Mouse (Mus musculus) hindbrain, embryonic 16.5 days (tissue): ENCODE results near the gene Hamp. TPM values are rescaled to one million over a fixed set of nuclear protein-coding genes. Genes with fewer than 3 reads are reported as not detected.

Experiments used
- ATAC-seq: fragments of 200-750 bp; cut with Nextera tagmentation; 2 replicates; pipeline ENCODE4 v1.8.0; 2017; ENCODE audit warnings: moderate TSS enrichment, moderate library complexity
- H3K27ac ChIP-seq: fragments of 300-500 bp; sonication (generic); 2 replicates; pipeline ENCODE4 v1.5.1; 2014; ENCODE audit warnings: low read depth, mild to moderate bottlenecking, control low read depth, low read length, moderate library complexity
- H3K27me3 ChIP-seq: fragments of 300-500 bp; sonication (generic); replicated peaks from 2 replicates; pipeline ENCODE4 v1.6.1; 2014; ENCODE audit warnings: low read length; ENCODE audit not compliant: control insufficient read depth, insufficient read depth
- H3K36me3 ChIP-seq: fragments of 300-500 bp; sonication (generic); 2 replicates; pipeline ENCODE4 v1.6.1; 2014; ENCODE audit warnings: mild to moderate bottlenecking, low read length, moderate library complexity, mixed read lengths; ENCODE audit not compliant: control insufficient read depth, insufficient read depth
- H3K4me1 ChIP-seq: fragments of 300-500 bp; sonication (generic); 2 replicates; pipeline ENCODE4 v1.6.1; 2014; ENCODE audit warnings: low read depth, low read length; ENCODE audit not compliant: control insufficient read depth, insufficient read depth
- H3K4me2 ChIP-seq: fragments of 300-500 bp; sonication (generic); 2 replicates; pipeline ENCODE4 v1.6.1; 2014; ENCODE audit warnings: mild to moderate bottlenecking, low read length, control low read depth, moderate library complexity
- H3K4me3 ChIP-seq: fragments of 300-500 bp; sonication (generic); 2 replicates; pipeline ENCODE4 v1.5.1; 2014; ENCODE audit warnings: mild to moderate bottlenecking, low read length, control low read depth, moderate library complexity
- H3K9ac ChIP-seq: fragments of 300-500 bp; sonication (generic); 2 replicates; pipeline ENCODE4 v1.6.1; 2014; ENCODE audit warnings: low read depth, mild to moderate bottlenecking, control low read depth, low read length, moderate library complexity
- H3K9me3 ChIP-seq: fragments of 300-500 bp; sonication (generic); 2 replicates; pipeline ENCODE4 v1.6.1; 2014; ENCODE audit warnings: mild to moderate bottlenecking, low read length, moderate library complexity; ENCODE audit not compliant: control insufficient read depth
- WGBS: fragments of 180-500 bp; shearing (Covaris S2); extraction: QIAGEN DNeasy Blood & Tissue Kit; methylation state at CpG from one replicate; pipeline ENCODE4 v1.1.7; 2014; 5-methylcytosine and 5-hydroxymethylcytosine counted together
- polyA plus RNA-seq: library from polyadenylated mRNA; unstranded; fragments of >200 nt; fragmentation: Nextera tagmentation; extraction: Ambion mirVana; gene quantifications from 2 replicates; pipeline ENCODE4 v1.2.1, GENCODE M21; 2015

Hamp gene
- polyA plus RNA-seq, 1 experiment from 2014 or later, result not detected

GRCm38 (mm10) chr7:30971901-30972300 lies 28.1 kb upstream of the Hamp start:
- peaks cover 13% of the 10 kb centered on the region for H3K27me3 ChIP-seq
- ATAC-seq, result no peak
- peak overlapping the region; percentile 7; the same call in 1 of the 2 replicates for H3K4me2 ChIP-seq
- H3K9ac ChIP-seq, result no peak overlapping the region
- H3K36me3 ChIP-seq, result no peaks in the 10 kb centered on the region
- no peak overlapping the region for H3K27ac ChIP-seq
- peaks cover 6% of the 10 kb centered on the region; the same call in 1 of the 2 replicates for H3K4me1 ChIP-seq
- WGBS, result 91% methylated on average over 15 of the region's 15 CpGs
- no peaks in the 10 kb centered on the region for H3K9me3 ChIP-seq
- no peak overlapping the region for H3K4me3 ChIP-seq

- Histone ChIP-seq H3K27me3 (peaks cover 13% of the 10 kb centered on the region), H3K36me3 (no peaks in the 10 kb centered on the region), H3K27ac (no peak overlapping the region), H3K9ac (no peak overlapping the region), H3K4me1 (peaks cover 6% of the 10 kb centered on the region; the same call in 1 of the 2 replicates), H3K4me2 (no peak overlapping the region), H3K9me3 (no peaks in the 10 kb centered on the region), H3K4me3 (no peak overlapping the region)
- ATAC-seq, result no peak; the same call in 1 of the 2 replicates
- WGBS, result 88% methylated on average over 4 of the region's 4 CpGs
These were observed 25.3 kb upstream of the Hamp start for GRCm38 (mm10) chr7:30969174-30969573.

DNA sequence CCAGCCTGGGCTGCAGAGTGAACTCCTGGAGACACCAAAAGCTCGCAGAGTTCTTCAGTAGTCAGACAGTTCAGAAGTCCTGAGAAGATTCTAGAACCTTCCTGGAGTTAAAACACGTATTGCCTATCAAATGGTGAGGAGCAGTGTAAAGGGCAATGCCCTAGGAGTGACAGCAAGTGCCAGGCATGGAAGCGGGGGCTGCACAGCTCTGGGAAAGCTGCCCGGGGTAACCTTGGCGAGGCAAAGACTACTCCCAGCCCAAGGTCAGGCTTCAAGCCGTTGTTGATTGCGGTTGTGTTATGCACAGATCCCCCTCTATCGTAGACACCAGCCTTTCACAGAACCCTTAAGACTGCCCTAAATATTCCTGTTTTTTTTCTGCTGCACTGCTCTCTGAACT lies 24.8 kb upstream of the Hamp start:
- WGBS, result 91% methylated on average over 8 of the region's 8 CpGs
- no peak overlapping the region for H3K4me2 ChIP-seq
- no peaks in the 10 kb centered on the region for H3K36me3 ChIP-seq
- H3K27ac ChIP-seq, result no peak overlapping the region
- peaks cover 5% of the 10 kb centered on the region; the same call in 1 of the 2 replicates for H3K4me1 ChIP-seq
- peaks cover 12% of the 10 kb centered on the region for H3K27me3 ChIP-seq
- no peaks in the 10 kb centered on the region for H3K9me3 ChIP-seq
- no peak overlapping the region for H3K4me3 ChIP-seq
- ATAC-seq, result no peak
- H3K9ac ChIP-seq, result no peak overlapping the region

GRCm38 (mm10) chr7:30966657-30967056 lies 22.8 kb upstream of the Hamp start:
- Histone ChIP-seq H3K36me3 (no peaks in the 10 kb centered on the region), H3K9ac (no peak overlapping the region), H3K4me3 (no peak overlapping the region), H3K4me2 (no peak overlapping the region), H3K27me3 (no peaks in the 10 kb centered on the region; the same call in 1 of the 2 replicates), H3K27ac (no peak overlapping the region), H3K9me3 (no peaks in the 10 kb centered on the region), H3K4me1 (no peaks in the 10 kb centered on the region)
- 90% methylated on average over 3 of the region's 3 CpGs for WGBS
- ATAC-seq, result no peak

DNA sequence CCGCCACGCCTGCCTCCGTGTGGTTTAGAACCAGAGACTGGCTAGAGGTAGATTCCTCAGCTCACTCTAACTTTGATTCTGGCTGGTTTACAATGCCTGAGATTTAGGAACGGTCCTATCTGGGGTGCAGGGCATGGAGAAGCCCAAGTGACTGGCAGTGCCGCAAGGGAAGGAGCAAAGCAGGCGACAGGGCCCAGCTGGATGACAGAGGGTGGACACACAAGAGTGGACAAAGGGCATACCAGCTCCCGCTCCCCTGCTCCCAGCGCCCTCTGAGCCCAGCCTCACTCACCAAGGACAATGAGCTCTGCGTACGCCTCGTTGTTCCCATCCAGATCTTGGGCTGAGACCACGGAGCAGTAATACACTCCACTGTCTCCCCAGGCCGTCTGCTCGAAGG lies 21.8 kb upstream of the Hamp start:
- no peak overlapping the region for H3K4me2 ChIP-seq
- 56% methylated on average over 13 of the region's 14 CpGs for WGBS
- no peaks in the 10 kb centered on the region for H3K9me3 ChIP-seq
- no peak overlapping the region for H3K4me3 ChIP-seq
- H3K4me1 ChIP-seq, result no peaks in the 10 kb centered on the region
- no peak overlapping the region for H3K27ac ChIP-seq
- ATAC-seq, result no peak
- H3K9ac ChIP-seq, result no peak overlapping the region
- H3K27me3 ChIP-seq, result no peaks in the 10 kb centered on the region
- H3K36me3 ChIP-seq, result no peaks in the 10 kb centered on the region

DNA sequence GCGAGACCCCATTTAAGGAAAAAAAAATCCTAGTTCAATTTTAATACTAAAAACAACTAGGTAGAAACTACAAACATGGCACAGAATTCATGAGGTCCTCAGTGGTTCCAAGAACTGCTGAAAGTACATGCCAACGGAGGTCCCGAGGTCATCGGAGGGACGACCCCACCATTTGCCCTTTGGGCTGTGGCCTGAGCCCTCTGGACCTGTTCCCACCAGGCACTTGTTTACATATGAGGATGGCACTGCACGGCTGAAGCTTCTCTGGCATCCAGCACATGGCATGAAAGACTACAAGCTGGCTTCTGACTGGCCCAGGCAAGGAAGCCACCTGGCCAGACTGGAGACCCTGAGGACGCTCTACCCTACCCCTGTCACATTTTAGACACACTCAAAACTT lies 20.5 kb upstream of the Hamp start:
- H3K27me3 ChIP-seq, result no peaks in the 10 kb centered on the region
- H3K36me3 ChIP-seq, result no peaks in the 10 kb centered on the region
- H3K9ac ChIP-seq, result no peak overlapping the region
- no peak overlapping the region for H3K27ac ChIP-seq
- H3K4me3 ChIP-seq, result no peak overlapping the region
- 84% methylated on average over 7 of the region's 7 CpGs for WGBS
- H3K4me2 ChIP-seq, result no peak overlapping the region
- no peaks in the 10 kb centered on the region for H3K9me3 ChIP-seq
- ATAC-seq, result no peak
- H3K4me1 ChIP-seq, result no peaks in the 10 kb centered on the region

- Histone ChIP-seq H3K27ac (no peak overlapping the region), H3K4me2 (no peak overlapping the region), H3K36me3 (no peaks in the 10 kb centered on the region), H3K27me3 (no peaks in the 10 kb centered on the region), H3K9ac (no peak overlapping the region), H3K9me3 (no peaks in the 10 kb centered on the region), H3K4me3 (no peak overlapping the region), H3K4me1 (peaks cover 8% of the 10 kb centered on the region)
- no peak for ATAC-seq
- 95% methylated on average over 5 of the region's 5 CpGs for WGBS
These were observed 19.0 kb upstream of the Hamp start for GRCm38 (mm10) chr7:30962862-30963261.

DNA sequence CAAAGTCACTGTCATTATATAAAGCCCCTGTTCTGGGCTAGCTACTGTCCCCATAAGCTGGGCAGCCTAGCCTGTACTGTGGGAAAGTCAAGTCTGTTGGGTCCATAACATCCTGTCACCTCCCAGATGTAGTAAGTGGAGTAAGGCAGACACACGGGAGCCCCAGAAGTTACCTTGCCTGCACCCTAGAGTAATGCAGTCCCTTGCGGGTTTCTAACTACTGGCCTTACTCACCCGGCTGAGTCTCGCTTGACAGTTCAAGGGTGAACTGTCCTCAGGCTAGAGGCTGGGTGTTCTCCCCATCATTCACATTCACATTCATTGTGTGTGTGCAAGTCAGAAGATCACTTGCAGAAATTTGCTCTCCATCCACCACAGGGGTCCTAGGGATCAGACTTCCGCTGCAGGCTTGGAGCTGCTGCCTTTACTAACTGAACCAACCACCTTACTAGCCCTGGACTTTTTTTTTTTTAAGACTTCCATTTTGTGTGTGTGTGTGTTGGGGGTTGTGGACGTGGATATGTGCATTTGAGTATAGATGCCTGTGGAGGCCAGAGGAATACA lies 16.0 kb upstream of the Hamp start:
- H3K27ac ChIP-seq, result no peak overlapping the region
- H3K4me1 ChIP-seq, result peaks cover 18% of the 10 kb centered on the region
- no peak overlapping the region for H3K4me3 ChIP-seq
- H3K9me3 ChIP-seq, result no peaks in the 10 kb centered on the region
- H3K36me3 ChIP-seq, result no peaks in the 10 kb centered on the region
- H3K4me2 ChIP-seq, result no peak overlapping the region
- H3K9ac ChIP-seq, result no peak overlapping the region
- no peak for ATAC-seq
- WGBS, result 90% methylated on average over 6 of the region's 6 CpGs
- H3K27me3 ChIP-seq, result no peaks in the 10 kb centered on the region

- no peak for ATAC-seq
- Histone ChIP-seq H3K4me2 (no peak overlapping the region), H3K36me3 (peaks cover 4% of the 10 kb centered on the region), H3K27me3 (no peaks in the 10 kb centered on the region), H3K27ac (no peak overlapping the region), H3K9me3 (no peaks in the 10 kb centered on the region), H3K4me1 (peaks cover 18% of the 10 kb centered on the region), H3K9ac (no peak overlapping the region), H3K4me3 (no peak overlapping the region)
- WGBS, result 95% methylated on average over 9 of the region's 9 CpGs
These were observed 15.1 kb upstream of the Hamp start for GRCm38 (mm10) chr7:30958866-30959487.
